Mouse (Mus musculus): Measurements from ENCODE around the gene Arf6. TPM values are rescaled to one million over a fixed set of nuclear protein-coding genes. Genes with fewer than 3 reads are reported as not detected.
"Not testable (repeated sequence)": the region's sequence is repeated elsewhere in the genome, so short reads cannot be mapped to it uniquely, and the experiment has no call there.

Arf6 gene
- polyA plus RNA-seq, 1 experiment from 2014 or later, result 47.7 TPM

DNA sequence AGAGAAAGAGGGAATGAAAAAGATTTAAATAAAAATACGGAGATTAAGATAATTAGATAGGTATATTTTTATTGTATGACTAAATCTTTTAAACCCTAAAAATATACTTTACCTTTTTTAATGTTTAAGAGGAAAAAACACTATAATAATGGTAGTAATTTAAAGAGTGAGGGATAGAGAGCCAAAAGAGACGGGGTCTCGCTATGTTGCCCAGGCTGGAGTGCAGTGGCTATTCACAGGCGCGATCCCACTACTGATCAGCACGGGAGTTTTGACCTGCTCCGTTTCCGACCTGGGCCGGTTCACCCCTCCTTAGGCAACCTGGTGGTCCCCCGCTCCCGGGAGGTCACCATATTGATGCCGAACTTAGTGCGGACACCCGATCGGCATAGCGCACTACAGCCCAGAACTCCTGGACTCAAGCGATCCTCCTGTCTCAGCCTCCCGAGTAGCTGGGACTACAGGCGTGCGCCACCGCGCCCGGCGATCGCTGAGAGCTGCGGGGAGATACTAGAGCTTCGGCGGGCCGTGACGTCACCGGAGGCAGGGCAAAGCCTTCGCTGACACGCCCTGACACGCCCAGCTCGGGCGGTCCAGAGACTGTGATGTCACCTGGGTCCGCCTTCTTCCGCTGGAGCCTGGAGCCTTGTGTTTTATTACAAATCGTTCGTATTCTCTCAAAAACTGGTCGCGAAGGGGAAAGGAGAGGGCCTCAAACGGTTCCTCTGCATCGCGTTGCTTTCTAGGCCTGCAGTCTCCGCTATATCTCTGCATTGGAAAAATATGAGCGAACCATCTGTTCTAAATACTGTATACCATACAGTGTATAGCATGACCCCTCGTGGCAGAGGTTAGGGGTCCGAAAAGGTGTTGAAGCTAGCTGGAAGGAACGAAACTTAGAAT is 10.7 kb upstream of the Arf6 start:
- H3K9me3 ChIP-seq (ENCODE audit: control insufficient read depth, low read length); H3K27me3 ChIP-seq (ENCODE audit: control insufficient read depth, insufficient read depth, low read length); H3K4me1 ChIP-seq (ENCODE audit: control insufficient read depth, insufficient read depth, low read length); H3K36me3 ChIP-seq (ENCODE audit: control insufficient read depth, insufficient read depth, low read length): not testable (repeated sequence)
- Histone ChIP-seq H3K4me3 (ENCODE audit: low read depth, low read length) (peak overlapping the region; percentile 57), H3K9ac (ENCODE audit: low read length) (peak overlapping the region; percentile 65), H3K27ac (ENCODE audit: low read depth, low read length) (peak overlapping the region; percentile 65), H3K4me2 (peak overlapping the region; percentile 62)
- under 1% methylated on average over 39 of the region's 50 CpGs for WGBS
- peak; percentile 96 for ATAC-seq (ENCODE audit: low FRiP score)
- DNase-seq (ENCODE audit: low spot score, missing footprints), result peak; percentile 100

DNA sequence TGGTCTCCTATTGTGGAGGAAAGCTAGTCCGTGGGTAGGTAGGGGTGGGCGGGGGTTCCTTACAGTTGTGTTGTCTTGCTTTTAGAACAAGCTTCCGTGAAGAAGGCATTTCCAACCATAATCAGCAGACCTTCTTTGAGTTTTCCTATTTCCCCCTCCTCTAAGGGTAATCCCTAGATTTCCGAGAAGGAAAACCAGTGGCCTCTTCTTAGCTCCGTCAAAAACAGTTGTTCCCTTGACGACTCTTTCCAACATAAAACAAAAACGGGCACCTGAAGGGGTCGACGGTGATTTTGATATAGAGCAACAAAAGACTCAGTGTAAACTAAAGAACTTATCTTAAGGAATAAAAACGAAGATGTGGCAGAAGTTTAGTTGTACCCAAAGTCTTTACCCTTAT is 10.0 kb upstream of the Arf6 start:
- no peak for DNase-seq (ENCODE audit: low spot score, missing footprints)
- H3K4me2 ChIP-seq, result peak overlapping the region; percentile 62
- peak overlapping the region; percentile 57 for H3K4me3 ChIP-seq (ENCODE audit: low read depth, low read length)
- no peaks in the 10 kb centered on the region for H3K36me3 ChIP-seq (ENCODE audit: control insufficient read depth, insufficient read depth, low read length)
- no peaks in the 10 kb centered on the region for H3K27me3 ChIP-seq (ENCODE audit: control insufficient read depth, insufficient read depth, low read length)
- WGBS, result 7% methylated on average over 10 of the region's 10 CpGs
- no peaks in the 10 kb centered on the region for H3K9me3 ChIP-seq (ENCODE audit: control insufficient read depth, low read length)
- H3K4me1 ChIP-seq (ENCODE audit: control insufficient read depth, insufficient read depth, low read length), result peaks cover 3% of the 10 kb centered on the region; the same call in 1 of the 2 replicates
- peak overlapping the region; percentile 65 for H3K9ac ChIP-seq (ENCODE audit: low read length)
- no peak for ATAC-seq (ENCODE audit: low FRiP score)
- H3K27ac ChIP-seq (ENCODE audit: low read depth, low read length), result peak overlapping the region; percentile 65

DNA sequence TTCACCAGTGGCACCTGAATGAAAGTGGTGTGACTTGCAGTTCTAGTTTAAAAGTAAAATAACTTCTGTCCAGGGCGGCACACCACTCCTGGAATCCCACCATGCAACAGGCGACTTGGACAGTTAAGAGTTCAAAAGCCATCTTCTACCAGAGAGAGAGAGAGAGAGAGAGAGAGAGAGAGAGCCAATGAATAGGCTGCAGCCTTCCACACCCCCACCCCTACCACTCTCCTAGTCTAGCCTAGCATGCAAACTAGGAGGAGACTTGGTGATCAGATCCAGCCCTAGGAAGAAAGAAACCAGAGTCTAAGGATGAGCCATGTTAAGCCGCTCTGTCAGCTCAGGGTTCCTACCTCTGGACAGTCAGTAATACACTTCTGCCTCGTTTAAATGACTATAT is 9.6 kb upstream of the Arf6 start:
- ATAC-seq (ENCODE audit: low FRiP score) (no peak), DNase-seq (ENCODE audit: low spot score, missing footprints) (no peak)
- peak overlapping the region; percentile 62; the same call in 1 of the 2 replicates for H3K4me2 ChIP-seq
- H3K36me3 ChIP-seq (ENCODE audit: control insufficient read depth, insufficient read depth, low read length), result no peaks in the 10 kb centered on the region
- no peak overlapping the region for H3K9ac ChIP-seq (ENCODE audit: low read length)
- WGBS, result 42% methylated on average over 4 of the region's 4 CpGs
- no peak overlapping the region for H3K27ac ChIP-seq (ENCODE audit: low read depth, low read length)
- H3K27me3 ChIP-seq (ENCODE audit: control insufficient read depth, insufficient read depth, low read length), result no peaks in the 10 kb centered on the region
- H3K4me1 ChIP-seq (ENCODE audit: control insufficient read depth, insufficient read depth, low read length), result peaks cover 3% of the 10 kb centered on the region; the same call in 1 of the 2 replicates
- 0 out of 2 replicates have a peak overlapping the region, but pooled peaks have one; percentile 57 for H3K4me3 ChIP-seq (ENCODE audit: low read depth, low read length)
- H3K9me3 ChIP-seq (ENCODE audit: control insufficient read depth, low read length), result no peaks in the 10 kb centered on the region

DNA sequence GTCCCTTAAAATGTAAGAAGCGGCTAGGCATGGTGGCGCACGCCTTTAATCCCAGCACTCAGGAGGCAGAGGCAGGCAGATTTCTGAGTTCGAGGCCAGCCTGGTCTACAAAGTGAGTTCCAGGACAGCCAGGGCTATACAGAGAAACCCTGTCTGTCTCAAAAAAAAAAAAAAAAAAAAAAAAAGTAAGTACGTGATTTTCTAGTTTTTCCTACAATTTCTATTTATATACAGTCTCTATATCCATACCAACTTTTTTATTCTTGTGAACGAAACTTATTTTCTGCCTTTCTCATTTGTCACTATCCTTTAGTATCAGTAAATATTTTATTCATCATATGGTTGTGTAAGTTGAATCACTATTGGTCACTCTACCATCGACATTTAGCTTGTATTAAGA is 8.8 kb upstream of the Arf6 start:
- not testable (repeated sequence) for H3K4me2 ChIP-seq; H3K4me3 ChIP-seq (ENCODE audit: low read depth, low read length); H3K27me3 ChIP-seq (ENCODE audit: control insufficient read depth, insufficient read depth, low read length); DNase-seq (ENCODE audit: low spot score, missing footprints); ATAC-seq (ENCODE audit: low FRiP score); H3K27ac ChIP-seq (ENCODE audit: low read depth, low read length); H3K4me1 ChIP-seq (ENCODE audit: control insufficient read depth, insufficient read depth, low read length); H3K9me3 ChIP-seq (ENCODE audit: control insufficient read depth, low read length); H3K9ac ChIP-seq (ENCODE audit: low read length); H3K36me3 ChIP-seq (ENCODE audit: control insufficient read depth, insufficient read depth, low read length)
- WGBS, result 93% methylated on average over 7 of the region's 7 CpGs

DNA sequence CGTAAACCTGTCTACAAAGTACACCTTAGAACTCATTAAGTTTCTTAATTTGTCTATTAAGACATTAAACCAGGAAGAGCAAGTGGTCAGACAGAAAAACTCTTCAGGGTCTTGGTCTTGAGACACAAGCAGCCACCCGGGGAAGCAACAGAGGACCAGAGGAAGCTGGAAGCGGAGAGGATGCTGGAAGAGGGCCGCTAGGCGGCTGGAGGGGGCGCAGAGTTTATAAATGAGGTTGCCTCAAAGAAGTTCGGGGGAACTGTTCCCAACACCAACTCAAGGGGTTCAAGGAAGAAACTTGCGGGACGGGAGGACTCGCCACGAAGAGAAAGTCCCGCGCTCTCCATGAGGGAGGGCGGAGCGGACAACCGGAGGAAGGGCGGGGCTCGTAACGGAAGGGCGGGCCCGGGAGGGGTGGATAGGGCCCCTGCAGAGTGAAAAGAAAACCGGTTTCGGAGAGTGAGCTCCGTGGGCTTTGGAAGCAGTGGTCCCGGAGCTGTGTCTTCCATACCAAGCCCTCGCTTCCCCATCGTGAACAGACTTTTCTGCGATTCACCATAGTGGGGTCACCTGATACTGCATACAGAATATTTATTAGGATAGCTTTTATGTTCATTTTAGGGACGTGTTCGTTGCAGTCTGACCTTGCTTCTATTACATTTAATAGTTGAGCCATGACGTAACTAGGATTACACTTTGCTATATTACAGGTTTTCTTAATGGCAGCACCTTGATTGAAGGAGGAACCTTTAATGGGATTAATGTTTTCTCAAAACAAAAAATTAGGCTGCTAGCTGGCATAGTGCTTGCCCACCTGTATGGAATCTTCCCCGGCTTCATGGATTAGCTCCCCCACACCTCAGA is 7.8 kb upstream of the Arf6 start:
- DNase-seq (ENCODE audit: low spot score, missing footprints) (peak; percentile 96), ATAC-seq (ENCODE audit: low FRiP score) (peak; percentile 22; the same call in 1 of the 2 replicates)
- Histone ChIP-seq H3K9ac (ENCODE audit: low read length) (peak overlapping the region; percentile 71), H3K4me3 (ENCODE audit: low read depth, low read length) (peak overlapping the region; percentile 46), H3K36me3 (ENCODE audit: control insufficient read depth, insufficient read depth, low read length) (no peaks in the 10 kb centered on the region), H3K27ac (ENCODE audit: low read depth, low read length) (peak overlapping the region; percentile 31; the same call in 1 of the 2 replicates), H3K4me1 (ENCODE audit: control insufficient read depth, insufficient read depth, low read length) (peaks cover 3% of the 10 kb centered on the region; the same call in 1 of the 2 replicates), H3K9me3 (ENCODE audit: control insufficient read depth, low read length) (no peaks in the 10 kb centered on the region), H3K27me3 (ENCODE audit: control insufficient read depth, insufficient read depth, low read length) (no peaks in the 10 kb centered on the region), H3K4me2 (peak overlapping the region; percentile 62)
- WGBS, result 4% methylated on average over 32 of the region's 32 CpGs

DNA sequence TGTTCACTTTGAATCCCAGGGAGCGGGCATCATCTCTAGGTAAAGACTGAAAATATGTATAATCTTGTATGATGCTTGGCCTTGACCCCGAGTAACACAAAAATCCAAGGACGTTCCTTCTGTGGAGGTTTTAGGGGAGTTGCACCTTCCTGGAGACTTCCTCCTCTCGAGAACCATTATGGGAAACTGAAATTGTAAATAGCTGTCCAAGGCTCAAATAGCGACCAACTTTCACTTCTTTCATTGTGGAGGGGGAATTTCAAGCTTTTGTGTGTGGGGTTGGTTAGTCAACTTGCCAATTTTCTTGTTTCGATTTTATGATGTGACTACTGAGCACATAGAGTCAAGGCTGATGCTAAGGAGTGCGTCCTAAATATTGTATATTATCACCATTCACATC is 6.2 kb upstream of the Arf6 start:
- DNase-seq (ENCODE audit: low spot score, missing footprints), result no peak
- Histone ChIP-seq H3K9ac (ENCODE audit: low read length) (no peak overlapping the region), H3K4me2 (no peak overlapping the region), H3K27me3 (ENCODE audit: control insufficient read depth, insufficient read depth, low read length) (no peaks in the 10 kb centered on the region), H3K9me3 (ENCODE audit: control insufficient read depth, low read length) (no peaks in the 10 kb centered on the region), H3K36me3 (ENCODE audit: control insufficient read depth, insufficient read depth, low read length) (no peaks in the 10 kb centered on the region), H3K4me3 (ENCODE audit: low read depth, low read length) (no peak overlapping the region), H3K4me1 (ENCODE audit: control insufficient read depth, insufficient read depth, low read length) (peaks cover 3% of the 10 kb centered on the region; the same call in 1 of the 2 replicates), H3K27ac (ENCODE audit: low read depth, low read length) (no peak overlapping the region)
- ATAC-seq (ENCODE audit: low FRiP score), result no peak
- 78% methylated on average over 7 of the region's 7 CpGs for WGBS

DNA sequence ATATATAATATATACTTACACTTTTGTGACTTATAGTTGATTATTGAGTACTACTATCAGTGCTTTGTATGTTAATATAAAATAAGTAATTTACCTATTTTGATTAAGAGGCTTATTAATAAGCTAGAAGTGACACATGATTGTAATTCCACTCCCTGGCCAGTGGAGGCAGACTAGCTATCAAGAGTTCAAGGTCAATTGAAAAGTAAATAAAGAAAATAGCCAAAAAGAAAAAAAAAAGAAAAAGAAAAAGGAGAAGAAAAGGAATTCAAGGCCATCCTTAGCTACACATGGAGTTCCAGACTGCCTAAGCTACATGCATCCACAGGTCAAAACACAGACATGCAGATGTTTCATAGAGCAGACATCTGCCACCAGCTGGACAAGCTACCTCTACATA is 5.5 kb upstream of the Arf6 start:
- H3K36me3 ChIP-seq (ENCODE audit: control insufficient read depth, insufficient read depth, low read length), result no peaks in the 10 kb centered on the region
- H3K27me3 ChIP-seq (ENCODE audit: control insufficient read depth, insufficient read depth, low read length), result no peaks in the 10 kb centered on the region
- H3K9ac ChIP-seq (ENCODE audit: low read length), result no peak overlapping the region
- ATAC-seq (ENCODE audit: low FRiP score) (no peak), DNase-seq (ENCODE audit: low spot score, missing footprints) (no peak)
- peaks cover 3% of the 10 kb centered on the region; the same call in 1 of the 2 replicates for H3K4me1 ChIP-seq (ENCODE audit: control insufficient read depth, insufficient read depth, low read length)
- no peak overlapping the region for H3K27ac ChIP-seq (ENCODE audit: low read depth, low read length)
- H3K4me2 ChIP-seq, result no peak overlapping the region
- no peaks in the 10 kb centered on the region for H3K9me3 ChIP-seq (ENCODE audit: control insufficient read depth, low read length)
- H3K4me3 ChIP-seq (ENCODE audit: low read depth, low read length), result no peak overlapping the region

DNA sequence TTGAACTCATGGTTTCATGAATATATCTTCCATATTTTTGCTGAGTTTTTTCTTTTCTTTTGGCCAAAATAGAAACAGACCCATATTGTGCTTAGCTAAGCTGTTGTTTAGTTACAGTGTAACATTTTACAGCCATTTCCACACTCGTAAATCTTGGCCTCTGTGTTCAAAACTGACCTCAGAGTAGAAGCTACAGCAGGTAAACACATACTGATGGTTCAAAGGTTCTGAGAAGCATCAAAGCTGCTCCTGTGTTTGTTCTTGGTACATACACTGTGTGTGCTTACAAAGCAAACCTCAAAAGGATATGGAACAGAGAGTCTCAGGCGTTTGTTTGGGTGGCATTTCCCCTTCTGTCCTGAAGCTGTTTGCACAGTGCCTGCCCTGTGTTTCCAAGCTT is 4.4 kb upstream of the Arf6 start:
- Histone ChIP-seq H3K9me3 (ENCODE audit: control insufficient read depth, low read length) (no peaks in the 10 kb centered on the region), H3K9ac (ENCODE audit: low read length) (no peak overlapping the region), H3K4me2 (no peak overlapping the region), H3K27me3 (ENCODE audit: control insufficient read depth, insufficient read depth, low read length) (no peaks in the 10 kb centered on the region), H3K36me3 (ENCODE audit: control insufficient read depth, insufficient read depth, low read length) (no peaks in the 10 kb centered on the region), H3K4me1 (ENCODE audit: control insufficient read depth, insufficient read depth, low read length) (no peaks in the 10 kb centered on the region; the same call in 1 of the 2 replicates), H3K27ac (ENCODE audit: low read depth, low read length) (no peak overlapping the region), H3K4me3 (ENCODE audit: low read depth, low read length) (no peak overlapping the region)
- ATAC-seq (ENCODE audit: low FRiP score) (no peak), DNase-seq (ENCODE audit: low spot score, missing footprints) (no peak)
- WGBS, result 68% methylated on average over 2 of the region's 2 CpGs

Measured in midbrain, embryonic 11.5 days (tissue).